Mouse (Mus musculus) left cerebral cortex, postnatal 10 days (tissue): ENCODE results near the gene Map1lc3b. TPM values are rescaled to one million over a fixed set of nuclear protein-coding genes. Genes with fewer than 3 reads are reported as not detected.

Experiments
- DNase-seq, 2 experiments: peaks; one replicate each; pipeline ENCODE4 v3.0.0; 2021 to 2022; ENCODE audit warnings: low spot score in 2 of 2, mixed read lengths in 1 of 2; ENCODE audit errors: extremely low spot score in 1 of 2
- intact Hi-C: fragments of 180-260 bp; cut with DNase I; formaldehyde crosslinking; loops from one replicate; pipeline ENCODE4 v1.15.1; 2025
- total RNA-seq, 2 experiments: library from RNA; stranded (reverse); gene quantifications; 2 replicates each; pipeline ENCODE4 v1.2.3; 2021

The Map1lc3b gene
- total RNA-seq, 2 experiments from 2014 or later: 158 to 163 TPM

GRCm38 (mm10) chr8:121643384-121643783, 53.2 kb downstream of the Map1lc3b start:
- intact Hi-C loops: no loop called here
- no peak for DNase-seq

GRCm38 (mm10) chr8:121647511-121648215, 57.5 kb downstream of the Map1lc3b start:
- intact Hi-C loops: loop anchor here (5.0 kb wide), 1 partner anchor 40 kb away; no protein-coding TSS in a partner anchor
- no peak for DNase-seq

Other genes starting within 250 kb of the Map1lc3b start
- not detected for gene 1700018B08Rik, start 46.0 kb upstream of the Map1lc3b start, total RNA-seq
- gene Fbxo31, start 11.6 kb upstream of the Map1lc3b start, total RNA-seq: 10 to 100 TPM; 86.1 to 86.4 TPM
- gene Zcchc14, start 62.5 kb downstream of the Map1lc3b start, total RNA-seq: 10 to 100 TPM; 80.7 to 87.0 TPM
- 100 to 1,000 TPM; 135 to 148 TPM for gene Jph3, start 139.3 kb downstream of the Map1lc3b start, total RNA-seq
- gene Klhdc4, start 239.2 kb downstream of the Map1lc3b start, total RNA-seq: 10 to 100 TPM; 33.0 to 34.0 TPM